Mouse (Mus musculus) right cerebral cortex, postnatal 10 days (tissue): ENCODE data around the gene Arhgdib.
"Not testable (repeated sequence)": the region's sequence is repeated elsewhere in the genome, so short reads cannot be mapped to it uniquely, and the experiment has no call there.

ENCODE experiments used
- DNase-seq, 2 experiments: peaks; one replicate each; pipeline ENCODE4 v3.0.0; 2021; ENCODE audit warnings: low spot score in 2 of 2

Gene Arhgdib

DNA sequence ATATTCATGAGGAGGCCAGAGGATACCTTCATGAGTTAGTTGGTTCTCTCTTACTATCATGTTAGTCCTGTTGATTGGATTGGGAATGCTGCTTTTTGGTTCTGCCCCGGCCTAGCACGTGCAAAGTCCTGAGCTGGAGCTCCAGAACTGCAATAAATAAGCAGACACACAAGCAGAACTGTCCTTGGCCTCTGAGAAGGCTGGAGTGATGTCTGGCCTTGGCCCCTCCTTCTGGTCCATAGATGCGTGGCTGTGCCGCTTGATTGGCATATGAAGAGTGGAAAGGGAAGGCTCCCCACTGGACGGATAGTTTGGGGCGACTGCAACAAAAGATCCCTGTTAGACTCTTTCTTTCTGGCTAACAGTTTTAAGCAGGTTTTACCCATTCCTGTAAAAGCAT is 52.6 kb downstream of the Arhgdib start:
- no peak for DNase-seq

DNA sequence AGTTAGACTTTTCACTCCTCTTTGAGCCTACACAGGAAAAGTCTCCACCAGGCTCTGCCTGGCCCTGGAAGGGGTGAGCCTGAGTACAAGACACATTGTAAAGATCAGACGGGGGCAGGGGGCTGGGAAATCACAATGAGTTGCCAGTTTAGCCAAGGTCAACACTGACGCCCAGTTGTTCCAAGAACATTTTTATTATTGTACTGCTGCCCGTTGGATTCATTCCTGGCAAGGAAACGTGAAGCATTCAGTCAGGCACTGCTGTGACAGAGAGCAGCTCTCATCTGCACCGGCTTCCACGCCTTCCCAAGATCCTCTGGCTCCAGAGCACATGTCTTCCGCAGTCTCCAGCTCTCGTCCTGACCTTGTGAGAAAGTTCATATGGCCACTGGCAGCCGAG is 53.8 kb downstream of the Arhgdib start:
- DNase-seq, result no peak

DNA sequence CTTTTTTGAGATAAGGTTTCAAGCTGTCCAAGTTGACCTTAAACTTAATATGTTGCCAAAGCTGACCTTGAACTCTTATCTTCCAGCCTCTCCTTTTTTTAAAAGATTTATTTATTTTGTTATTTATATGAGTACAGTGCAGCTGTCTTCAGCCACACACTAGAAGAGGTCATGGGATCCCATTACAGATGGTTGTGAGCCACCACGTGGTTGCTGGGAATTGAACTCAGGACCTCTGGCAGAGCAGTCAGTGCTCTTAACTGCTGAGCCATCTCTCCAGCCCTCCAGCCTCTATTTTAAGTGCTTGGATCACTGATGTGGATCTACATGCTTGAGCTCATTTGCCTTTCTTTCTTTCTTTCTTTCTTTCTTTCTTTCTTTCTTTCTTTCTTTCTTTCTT is 56.9 kb downstream of the Arhgdib start:
- not testable (repeated sequence) for DNase-seq

DNA sequence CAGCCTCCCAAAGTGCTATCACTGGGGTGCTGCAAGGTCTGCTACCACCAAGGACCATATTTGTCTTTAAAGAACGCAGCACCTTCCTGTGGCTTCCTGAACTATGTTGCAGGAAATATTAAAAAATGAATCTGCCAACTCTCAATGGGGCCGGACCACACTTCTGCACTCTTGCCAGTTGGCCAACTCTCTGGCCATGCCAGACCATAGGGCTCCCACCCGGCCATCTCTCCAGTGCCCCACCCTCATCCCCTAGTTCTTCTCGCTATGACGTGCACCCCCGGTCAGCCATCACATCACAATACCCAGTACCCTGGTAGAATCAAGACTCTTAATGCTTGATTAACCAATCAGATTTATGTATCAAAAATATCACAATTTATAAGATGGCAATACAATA is 57.7 kb downstream of the Arhgdib start:
- no peak for DNase-seq

DNA sequence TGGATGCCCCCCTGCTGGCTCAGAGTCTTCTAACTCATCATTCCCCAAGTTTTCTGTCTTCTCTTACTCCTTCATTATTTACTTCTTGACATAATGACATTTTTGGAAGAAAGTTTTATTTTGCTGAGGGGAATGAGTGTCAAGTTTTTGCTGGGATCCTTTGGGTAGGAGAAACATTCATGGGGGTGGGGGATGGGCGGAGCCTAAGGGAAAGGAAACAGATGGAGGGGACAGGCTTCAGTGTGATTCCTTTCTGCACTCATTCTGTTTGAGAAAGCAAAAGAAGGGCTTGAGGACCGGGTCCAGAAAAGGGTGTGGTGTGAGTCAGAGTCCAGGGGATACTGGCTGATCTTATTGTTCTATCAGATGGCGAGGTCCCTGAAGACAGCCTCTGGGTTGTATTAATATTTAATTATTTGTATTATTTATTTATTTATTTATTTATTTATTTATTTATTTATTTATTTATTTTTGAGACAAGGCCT is 58.2 kb downstream of the Arhgdib start:
- no peak for DNase-seq

DNA sequence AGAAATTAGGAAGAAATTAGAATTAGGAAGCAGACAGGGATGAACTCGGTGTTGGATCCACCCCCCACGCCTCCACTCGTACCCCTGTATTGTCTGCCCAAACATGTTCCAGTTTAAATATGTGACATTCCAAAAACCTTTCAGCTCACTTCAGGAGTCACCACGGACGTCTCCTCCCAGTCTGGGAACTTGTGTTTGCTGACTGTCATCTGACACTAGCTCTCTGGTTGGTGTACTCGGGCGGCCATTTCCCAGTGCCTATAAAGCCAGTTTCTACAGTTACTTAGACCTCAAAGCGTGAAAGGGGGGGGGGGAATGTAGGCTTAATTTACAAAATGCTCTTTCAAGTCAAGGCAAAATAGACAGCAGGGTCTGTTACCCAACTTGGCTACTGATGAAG is 60.0 kb downstream of the Arhgdib start:
- DNase-seq, result no peak

DNA sequence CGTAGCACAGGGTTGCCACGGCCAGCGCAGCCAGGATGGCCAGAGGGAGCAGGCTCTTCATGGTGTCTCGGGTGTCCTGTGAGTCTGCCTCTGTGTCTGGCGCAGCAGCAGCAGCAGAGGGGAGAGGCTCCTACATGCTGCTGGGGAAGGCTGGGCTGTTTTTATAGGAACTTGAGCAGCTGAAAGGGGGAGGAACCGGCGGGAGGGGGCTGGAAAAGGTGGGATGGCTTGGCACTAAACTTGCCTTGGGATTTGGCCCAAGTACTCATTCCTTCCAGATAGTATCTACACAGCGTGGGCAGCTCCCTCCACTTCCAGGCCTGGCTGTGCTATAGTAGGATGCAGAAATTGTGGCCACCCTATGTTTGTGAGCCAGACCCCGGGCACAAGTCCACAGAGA is 66.0 kb downstream of the Arhgdib start, which contains the start of gene Mgp:
Mgp (minus strand) TSS at position 154 of the 400 bp plus-strand sequence.
- DNase-seq, result peak in 1 of 2 experiments; percentile 36

DNA sequence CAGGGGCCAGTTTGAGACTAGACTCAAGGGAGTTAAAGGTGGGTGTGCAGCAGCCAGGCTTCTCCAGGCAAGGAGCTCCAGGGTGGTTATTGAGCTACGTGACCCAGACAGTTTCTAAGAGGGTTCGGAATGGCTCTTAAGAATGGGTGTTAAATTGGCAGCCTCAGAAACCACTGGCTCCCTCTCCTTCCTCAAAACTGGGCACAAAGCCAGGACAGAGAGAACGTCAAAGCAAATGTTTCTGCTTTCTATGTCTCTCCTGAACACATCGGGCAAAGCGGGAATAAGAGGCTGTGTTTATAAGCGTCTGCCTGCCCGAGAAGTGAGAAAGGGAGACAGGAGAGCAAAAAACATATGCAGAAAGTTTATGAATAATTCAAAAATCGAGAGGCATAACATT is 67.1 kb downstream of the Arhgdib start:
- peak; percentile 52 to 65 for DNase-seq
